Mouse (Mus musculus) liver, postnatal 0 days (tissue): ENCODE data around the gene Mepce.

Experiments used
- CTCF ChIP-seq: sonication (generic); IDR thresholded peaks from 2 replicates; pipeline ENCODE4 v1.5.1; 2016; ENCODE audit warnings: antibody characterized with exemption, low read depth
- EP300 ChIP-seq: IDR thresholded peaks from 2 replicates; pipeline ENCODE4 v1.6.1; 2016; ENCODE audit warnings: antibody characterized with exemption, low read depth, mild to moderate bottlenecking

DNA sequence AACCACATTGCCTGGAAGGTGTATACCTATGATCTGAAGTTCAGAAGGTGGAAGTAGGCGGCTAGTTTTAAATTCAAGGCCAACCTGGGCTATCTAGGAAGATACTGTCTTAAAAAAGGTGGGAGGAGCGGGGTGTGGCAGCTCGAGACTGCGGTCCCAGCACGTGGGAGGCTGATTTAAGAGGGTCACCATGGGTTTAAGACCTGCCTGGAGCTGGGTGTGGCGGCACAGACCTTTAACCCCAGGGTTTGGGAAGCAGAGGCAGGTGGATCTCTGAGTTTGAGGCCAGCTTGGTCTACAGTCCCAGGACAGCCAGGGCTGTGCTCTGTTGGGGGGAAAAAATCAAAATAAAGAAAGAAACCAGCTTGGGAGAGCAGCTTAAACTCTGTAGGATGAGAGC is 35.5 kb downstream of the Mepce start:
- TF ChIP-seq EP300 (no peak), CTCF (no peak)
